Mouse (Mus musculus) heart, postnatal 4 days (tissue): ENCODE data around the gene Pdia2. TPM values are rescaled to one million over a fixed set of nuclear protein-coding genes. Genes with fewer than 3 reads are reported as not detected.
"Not testable (repeated sequence)": the region's sequence is repeated elsewhere in the genome, so short reads cannot be mapped to it uniquely, and the experiment has no call there.

Experiments used
- DNase-seq: peaks from one replicate; pipeline ENCODE4 v3.0.0; 2021
- total RNA-seq, 2 experiments: library from RNA; stranded (reverse); gene quantifications; 2 replicates each; pipeline ENCODE4 v1.2.3; 2021

Gene Pdia2
- total RNA-seq, 2 experiments from 2014 or later = not detected

DNA sequence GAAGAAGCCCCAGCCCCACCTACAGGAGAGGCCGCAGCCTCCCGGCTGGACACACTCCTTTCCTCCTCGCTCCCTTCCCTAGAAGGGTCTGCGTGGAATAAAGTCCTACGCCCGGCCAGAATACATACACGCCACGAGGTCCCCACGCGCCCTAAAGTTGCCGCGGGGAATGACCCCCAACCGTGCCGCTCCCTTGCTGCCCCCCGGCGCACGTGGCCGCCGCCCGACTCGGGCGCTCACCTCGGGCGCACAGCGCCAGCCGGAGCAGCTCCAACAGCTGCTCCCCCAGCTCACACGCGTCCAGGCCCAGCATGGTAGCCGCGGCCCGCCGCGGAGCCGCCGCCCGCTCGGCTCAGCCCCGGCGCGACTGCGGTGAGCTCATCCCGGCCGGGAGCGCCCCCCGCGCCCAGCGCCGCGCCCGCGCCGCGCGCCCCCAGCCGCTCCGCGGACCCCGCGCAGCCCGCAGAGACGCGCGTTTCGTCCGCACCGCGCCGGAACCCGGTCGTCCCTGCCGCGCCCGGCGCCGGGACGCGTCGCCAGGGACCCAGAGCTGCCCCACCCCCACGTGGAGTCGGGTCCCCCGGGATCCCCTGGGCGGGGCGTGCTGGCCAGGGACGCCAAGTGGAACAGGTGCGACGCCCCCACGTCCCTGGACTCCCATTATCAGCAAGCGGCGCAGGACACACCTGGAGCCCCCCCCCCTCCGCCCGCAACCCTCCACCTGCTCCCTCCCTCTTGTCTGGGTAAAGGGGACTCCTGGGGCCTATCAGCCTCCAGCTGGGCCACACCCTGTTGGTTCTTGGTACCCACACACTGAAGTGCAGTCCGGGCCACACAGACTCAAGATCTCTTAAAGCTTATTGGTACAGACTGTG is 2.2 kb upstream of the Pdia2 start:
- peak; percentile 34 for DNase-seq

DNA sequence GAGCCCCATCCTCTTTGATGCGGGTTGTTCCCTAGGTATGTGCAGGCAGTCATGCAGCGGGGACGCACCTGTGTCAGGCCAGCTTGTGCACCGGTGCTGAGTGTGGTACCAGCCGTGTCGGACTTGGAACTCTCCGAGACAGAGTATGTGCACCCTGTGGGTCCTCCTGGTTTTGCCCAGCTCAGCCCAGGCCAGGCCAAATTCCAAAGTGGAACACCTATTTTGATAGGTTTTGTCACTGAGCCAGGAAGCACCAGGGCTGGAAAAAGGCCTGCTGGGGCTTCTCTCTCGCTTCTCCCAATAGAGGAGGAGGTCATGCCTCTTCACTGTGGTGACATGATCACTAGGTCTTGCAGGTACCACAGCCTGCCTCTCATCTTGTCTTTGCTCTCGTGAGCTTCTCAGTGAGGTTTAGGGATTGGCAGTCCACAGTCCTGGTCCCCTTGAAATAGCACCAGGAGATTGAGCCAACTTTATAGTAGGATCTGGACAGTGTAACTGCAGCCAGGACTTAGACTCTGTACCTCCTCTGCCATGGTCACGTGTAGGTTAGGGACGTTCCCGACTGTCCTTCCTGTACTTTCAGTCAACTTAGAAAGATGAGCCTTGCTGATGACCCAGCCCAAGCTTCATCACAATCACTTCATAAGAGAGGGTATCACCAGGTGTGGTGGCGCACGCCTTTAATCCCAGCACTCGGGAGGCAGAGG is 6.3 kb downstream of the Pdia2 start:
- DNase-seq = no peak

DNA sequence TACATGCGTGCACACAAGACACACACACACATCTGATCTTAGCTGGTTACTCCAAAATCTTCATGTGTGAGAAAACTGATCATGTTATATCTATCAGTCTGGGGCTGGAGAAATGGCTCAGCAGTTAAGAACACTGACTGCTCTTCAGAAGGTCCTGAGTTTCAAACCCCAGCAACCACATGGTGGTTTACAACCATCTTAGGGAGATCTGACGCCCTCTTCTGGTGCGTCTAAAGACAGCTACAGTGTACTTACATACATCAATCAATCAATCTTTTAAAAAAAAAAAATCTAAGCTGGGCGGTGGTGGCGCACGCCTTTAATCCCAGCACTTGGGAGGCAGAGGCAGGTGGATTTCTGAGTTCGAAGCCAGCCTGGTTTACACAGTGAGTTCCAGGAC is 7.4 kb downstream of the Pdia2 start:
- DNase-seq = not testable (repeated sequence)

- no peak for DNase-seq
These were observed 10.6 kb downstream of the Pdia2 start for GRCm38 (mm10) chr17:26188091-26188805.

- DNase-seq = no peak
These were observed 11.3 kb downstream of the Pdia2 start for GRCm38 (mm10) chr17:26187592-26187991.

DNA sequence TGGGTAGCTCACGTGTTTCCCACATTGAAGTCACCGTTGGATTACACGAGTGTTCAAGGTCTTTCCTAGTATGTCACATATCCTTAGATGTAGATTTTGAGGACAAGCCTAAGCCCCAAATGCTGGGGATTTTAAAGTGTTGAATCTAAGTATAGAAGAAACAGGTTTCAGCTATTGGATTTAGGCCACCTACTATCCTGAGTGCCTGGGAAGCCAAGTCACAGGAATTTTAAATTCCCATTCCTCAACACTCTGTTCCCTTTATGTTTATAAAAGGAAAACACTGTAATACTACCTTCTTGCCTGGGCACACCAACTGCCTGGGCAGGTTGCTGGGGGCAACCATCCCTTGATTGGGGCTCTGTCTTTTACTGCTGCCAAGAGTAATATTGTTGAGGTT is 17.7 kb downstream of the Pdia2 start:
- DNase-seq = no peak

- DNase-seq = no peak
These were observed 20.3 kb downstream of the Pdia2 start for GRCm38 (mm10) chr17:26178611-26179010.

GRCm38 (mm10) chr17:26175248-26175647 is 23.6 kb downstream of the Pdia2 start:
- not testable (repeated sequence) for DNase-seq

GRCm38 (mm10) chr17:26168039-26168438 is 30.8 kb downstream of the Pdia2 start:
- no peak for DNase-seq

DNA sequence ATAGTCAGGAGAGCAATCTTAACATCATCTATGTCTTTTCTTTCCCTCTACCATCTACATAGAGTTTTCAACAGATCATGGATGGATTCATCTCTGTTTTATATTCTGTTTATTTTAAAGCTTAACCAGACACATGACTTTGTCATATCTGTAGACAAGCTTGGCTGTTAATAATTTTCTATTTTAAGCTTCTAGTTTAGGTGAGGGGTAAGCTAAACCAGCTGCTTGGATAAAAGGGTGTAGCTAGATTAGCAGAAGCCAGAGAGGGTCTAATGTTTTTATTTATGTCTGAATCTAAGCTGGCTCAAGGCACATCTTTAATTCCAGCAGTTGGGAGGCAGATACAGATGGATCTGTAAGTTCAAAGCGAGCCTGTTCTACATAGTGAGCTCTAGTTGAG is 36.2 kb downstream of the Pdia2 start:
- no peak for DNase-seq

GRCm38 (mm10) chr17:26151886-26152630 is 46.8 kb downstream of the Pdia2 start:
- DNase-seq = no peak

- DNase-seq = no peak
These were observed 49.8 kb downstream of the Pdia2 start for GRCm38 (mm10) chr17:26149056-26149455.

Other genes with a start within 250 kb of the Pdia2 start
- not detected for gene A930017K11Rik, start 246.5 kb downstream of the Pdia2 start, total RNA-seq
- gene Capn15, start 213.3 kb downstream of the Pdia2 start, total RNA-seq = 10 to 100 TPM; 13.0 to 16.7 TPM
- 10 to 100 TPM; 21.0 to 22.9 TPM for gene Rab11fip3, start 129.5 kb downstream of the Pdia2 start, total RNA-seq
- 10 to 100 TPM; 14.6 to 17.0 TPM for gene Decr2, start 108.8 kb downstream of the Pdia2 start, total RNA-seq
- gene Nme4, start 103.5 kb downstream of the Pdia2 start, total RNA-seq = 10 to 100 TPM; 10.3 to 10.8 TPM
- 1 to 10 TPM; 1.4 to 1.7 TPM for gene Tmem8, start 85.8 kb downstream of the Pdia2 start, total RNA-seq
- gene Mrpl28, start 75.6 kb downstream of the Pdia2 start, total RNA-seq = 10 to 100 TPM; 92.7 to 94.3 TPM
- 10 to 100 TPM; 28.3 to 28.4 TPM for gene Axin1, start 60.4 kb downstream of the Pdia2 start, total RNA-seq
- gene Rgs11, start 3.9 kb upstream of the Pdia2 start, total RNA-seq = 1 to 10 TPM; 2.0 to 2.1 TPM
- gene Arhgdig, start 8.7 kb upstream of the Pdia2 start, total RNA-seq = 1 to 10 TPM; 1.6 to 2.0 TPM
- 10 to 100 TPM; 71.2 to 73.2 TPM for gene Fam234a, start 45.2 kb upstream of the Pdia2 start, total RNA-seq
- 10 to 100 TPM; 34.7 to 36.4 TPM for gene Luc7l, start 53.8 kb upstream of the Pdia2 start, total RNA-seq
- 10 to 100 TPM; 81.4 to 87.9 TPM for gene Neurl1b, start 215.7 kb upstream of the Pdia2 start, total RNA-seq